Mouse (Mus musculus): ENCODE results near the gene Nek1.

- TF ChIP-seq CTCF (IDR thresholded peaks at IDR 0.05; ENCODE audit: extremely low read depth, insufficient read length, insufficient replicate concordance, low read depth, low read length) = no peak
- no peak for TF ChIP-seq POLR2A (IDR thresholded peaks at IDR 0.05; ENCODE audit: low read depth, low read length)
Measured at GRCm38 (mm10) chr8:61060412-61060811, 67.4 kb downstream of the Nek1 start.
